Mouse (Mus musculus) ovary, postnatal 10 days (tissue): ENCODE results near the gene Tnip1.
"Not testable (repeated sequence)": the region's sequence is repeated elsewhere in the genome, so short reads cannot be mapped to it uniquely, and the experiment has no call there.

ENCODE experiments used
- DNase-seq: peaks from one replicate; pipeline ENCODE4 v3.0.0; 2022; ENCODE audit warnings: low spot score

The Tnip1 gene

GRCm38 (mm10) chr11:54972049-54972723 lies 9.5 kb upstream of the Tnip1 start:
- no peak for DNase-seq

- DNase-seq: no peak
These were observed 8.8 kb upstream of the Tnip1 start for GRCm38 (mm10) chr11:54971365-54972048.

- no peak for DNase-seq
These were observed 2.5 kb upstream of the Tnip1 start for GRCm38 (mm10) chr11:54965234-54965633.

- no peak for DNase-seq
These were observed 796 bp downstream of the Tnip1 start for GRCm38 (mm10) chr11:54961921-54962320.

GRCm38 (mm10) chr11:54961164-54961850 lies 1.4 kb downstream of the Tnip1 start:
- DNase-seq: no peak

GRCm38 (mm10) chr11:54960251-54960650 lies 2.5 kb downstream of the Tnip1 start:
- DNase-seq: no peak

GRCm38 (mm10) chr11:54958571-54959073 lies 4.1 kb downstream of the Tnip1 start:
- no peak for DNase-seq

GRCm38 (mm10) chr11:54957708-54958107 lies 5.0 kb downstream of the Tnip1 start:
- DNase-seq: not testable (repeated sequence)

- no peak for DNase-seq
These were observed 5.8 kb downstream of the Tnip1 start for GRCm38 (mm10) chr11:54956912-54957311.

GRCm38 (mm10) chr11:54955735-54956480 lies 6.8 kb downstream of the Tnip1 start:
- peak; percentile 97 for DNase-seq

- DNase-seq: not testable (repeated sequence)
These were observed 7.3 kb downstream of the Tnip1 start for GRCm38 (mm10) chr11:54955400-54955734.

- DNase-seq: no peak
These were observed 8.0 kb downstream of the Tnip1 start for GRCm38 (mm10) chr11:54954716-54955115.

GRCm38 (mm10) chr11:54953993-54954446 lies 8.7 kb downstream of the Tnip1 start:
- DNase-seq: no peak

GRCm38 (mm10) chr11:54952651-54953050 lies 10.1 kb downstream of the Tnip1 start:
- no peak for DNase-seq

- no peak for DNase-seq
These were observed 12.0 kb downstream of the Tnip1 start for GRCm38 (mm10) chr11:54950684-54951083.

GRCm38 (mm10) chr11:54949717-54950116 lies 13.0 kb downstream of the Tnip1 start:
- DNase-seq: no peak

- no peak for DNase-seq
These were observed 18.0 kb downstream of the Tnip1 start for GRCm38 (mm10) chr11:54944702-54945101.

GRCm38 (mm10) chr11:54940056-54940455 lies 22.7 kb downstream of the Tnip1 start:
- DNase-seq: no peak

- DNase-seq: no peak
These were observed 23.2 kb downstream of the Tnip1 start for GRCm38 (mm10) chr11:54939501-54939900.

- no peak for DNase-seq
These were observed 26.0 kb downstream of the Tnip1 start for GRCm38 (mm10) chr11:54936771-54937140.

GRCm38 (mm10) chr11:54936035-54936770 lies 26.5 kb downstream of the Tnip1 start:
- no peak for DNase-seq

- DNase-seq: no peak
These were observed 28.5 kb downstream of the Tnip1 start for GRCm38 (mm10) chr11:54934198-54934597.
